Mouse (Mus musculus) frontal cortex, postnatal 14 days (tissue): Measurements from ENCODE around the gene Adra1d.
A peak's percentile ranks its signal among the peaks of the same experiment; 100 is the strongest.

ENCODE experiments used
- DNase-seq, 2 experiments: peaks; one replicate each; pipeline ENCODE4 v3.0.0; 2022; ENCODE audit warnings: low spot score in 2 of 2

Gene Adra1d

DNA sequence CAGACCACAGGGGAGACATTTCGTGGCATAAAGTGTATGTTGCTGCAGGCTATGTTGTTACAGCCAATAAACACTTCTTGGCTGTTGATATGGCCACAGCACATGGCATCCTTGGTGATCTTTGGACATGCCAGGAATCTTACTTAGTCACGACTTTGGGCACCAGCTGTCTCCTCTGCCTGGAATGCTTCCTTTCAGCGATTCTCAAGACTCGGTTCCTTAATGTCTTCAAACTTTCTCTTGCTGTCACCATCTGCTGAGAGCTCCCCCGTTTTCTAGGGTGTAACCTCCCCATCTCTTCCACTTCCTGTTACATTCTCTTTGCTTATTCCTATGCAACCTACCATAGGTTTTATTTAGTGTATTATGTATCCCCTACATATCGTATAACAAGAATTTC, 22.3 kb downstream of the Adra1d start:
- DNase-seq = no peak

- no peak for DNase-seq
Observed at GRCm38 (mm10) chr2:131538341-131538740, 23.7 kb downstream of the Adra1d start.

DNA sequence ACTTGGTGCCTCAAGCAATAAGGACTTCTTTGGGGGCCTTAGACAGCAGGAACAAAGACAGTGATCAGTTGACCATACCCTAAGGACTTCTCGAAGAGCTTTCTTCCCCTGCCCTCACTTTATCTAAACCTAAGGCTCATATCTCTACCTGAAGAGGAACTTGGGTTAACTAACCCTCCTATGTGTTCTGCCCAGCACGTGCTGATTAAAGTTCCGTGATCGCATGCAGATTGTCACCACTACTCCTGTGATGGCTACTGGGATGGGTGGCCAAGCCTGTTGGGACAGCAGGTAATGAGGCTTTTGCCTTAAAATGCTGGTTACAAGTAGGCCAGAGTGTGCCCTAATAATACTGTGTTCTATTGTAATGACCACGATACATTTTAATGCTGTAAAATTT, 26.9 kb downstream of the Adra1d start:
- DNase-seq = no peak

- no peak for DNase-seq
Observed at GRCm38 (mm10) chr2:131531271-131531670, 30.8 kb downstream of the Adra1d start.

DNA sequence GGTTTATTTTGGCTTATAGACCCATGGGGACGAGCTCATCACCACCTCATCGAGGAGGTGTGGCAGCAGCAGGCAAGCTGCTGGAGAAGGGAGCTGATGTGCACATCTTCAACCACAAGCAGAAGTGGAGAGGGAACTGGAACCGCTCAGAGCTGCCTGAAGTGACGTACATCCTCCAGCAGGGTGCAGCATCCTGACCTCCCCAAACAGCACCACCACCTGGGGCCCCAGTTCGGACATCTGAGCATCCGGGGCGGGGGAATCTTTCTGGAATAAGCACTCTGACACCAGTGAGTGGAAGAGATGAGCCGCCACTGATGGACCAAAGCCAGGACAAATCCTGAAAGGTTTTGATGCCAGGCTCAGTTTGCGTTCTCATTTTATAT, 31.5 kb downstream of the Adra1d start:
- peak in 1 of 2 experiments; percentile 47 for DNase-seq

DNA sequence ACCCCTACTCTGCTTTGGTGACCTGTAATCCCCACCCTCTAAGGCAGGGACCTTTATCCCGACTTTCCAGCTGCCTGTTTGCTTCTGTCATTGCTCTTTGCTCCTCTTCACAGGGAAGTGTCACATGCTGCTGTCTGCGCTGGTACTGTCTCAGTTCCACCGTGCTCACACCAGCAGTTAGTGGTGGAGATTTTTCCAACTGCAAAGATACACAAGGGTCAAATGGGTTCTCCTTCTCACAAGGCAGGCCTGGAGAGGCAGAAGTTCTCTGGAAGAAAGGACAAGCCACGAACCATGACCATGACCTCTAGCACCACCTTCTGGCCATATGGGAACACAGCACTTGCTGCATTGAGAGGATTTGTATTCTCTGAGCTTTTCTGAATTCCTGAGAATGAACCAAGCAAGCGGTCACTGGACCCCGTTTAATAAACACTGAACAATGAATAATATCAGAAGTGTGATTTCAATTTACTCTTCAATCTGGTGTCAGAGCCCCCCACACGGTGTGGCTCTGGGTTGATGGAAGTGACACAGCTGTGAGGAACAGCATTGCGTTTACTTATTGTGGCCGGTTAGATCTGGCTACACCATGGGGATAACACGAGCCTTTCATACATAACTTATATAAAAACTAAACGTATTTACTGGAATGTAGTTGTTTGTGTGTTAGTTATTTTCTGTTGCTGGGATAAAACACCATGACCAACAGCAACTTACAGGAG, 32.0 kb downstream of the Adra1d start:
- DNase-seq = peak in 1 of 2 experiments; percentile 73

DNA sequence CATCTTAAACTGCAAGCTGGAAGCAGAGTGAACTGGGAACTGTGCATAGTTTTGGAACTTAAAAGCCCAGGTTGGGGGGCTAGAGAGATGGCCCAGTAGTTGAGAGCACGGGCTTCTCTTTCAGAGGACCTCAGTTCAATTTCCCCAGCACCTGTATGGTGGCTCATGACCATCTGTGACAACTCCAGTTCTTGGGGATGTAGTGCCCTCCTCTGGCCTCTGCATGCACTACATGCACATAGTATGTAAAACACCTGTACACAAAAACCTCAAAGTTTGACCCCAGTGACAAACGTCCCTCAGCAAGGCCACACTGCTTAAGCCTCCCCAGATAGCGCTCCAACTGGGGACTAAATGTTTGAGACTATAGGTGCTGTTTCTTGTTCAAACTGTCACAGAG, 35.0 kb downstream of the Adra1d start:
- no peak for DNase-seq

- DNase-seq = no peak
Observed at GRCm38 (mm10) chr2:131520743-131521142, 41.3 kb downstream of the Adra1d start.

DNA sequence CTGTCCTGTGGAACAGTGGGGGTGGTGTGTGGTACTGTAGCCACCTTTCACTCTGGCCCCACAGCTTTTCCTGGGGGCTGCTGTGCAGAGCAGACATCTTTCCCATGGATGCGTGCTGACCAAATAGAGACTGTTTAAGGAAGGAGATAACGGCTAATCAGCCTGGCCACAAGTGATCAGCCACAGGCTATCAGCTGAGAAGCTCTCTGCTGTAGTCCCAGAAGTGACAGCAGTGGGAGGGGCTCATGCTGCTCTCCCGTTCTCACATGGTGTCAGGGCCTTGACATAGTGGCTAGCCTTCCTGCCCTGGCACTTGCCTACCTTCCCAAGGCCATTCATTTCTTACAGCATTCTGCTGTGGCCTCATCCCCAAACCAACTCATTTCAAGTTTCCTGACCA, 43.3 kb downstream of the Adra1d start:
- no peak for DNase-seq

- no peak for DNase-seq
Observed at GRCm38 (mm10) chr2:131517550-131517949, 44.5 kb downstream of the Adra1d start.

GRCm38 (mm10) chr2:131514055-131514621, 47.9 kb downstream of the Adra1d start:
- no peak for DNase-seq

DNA sequence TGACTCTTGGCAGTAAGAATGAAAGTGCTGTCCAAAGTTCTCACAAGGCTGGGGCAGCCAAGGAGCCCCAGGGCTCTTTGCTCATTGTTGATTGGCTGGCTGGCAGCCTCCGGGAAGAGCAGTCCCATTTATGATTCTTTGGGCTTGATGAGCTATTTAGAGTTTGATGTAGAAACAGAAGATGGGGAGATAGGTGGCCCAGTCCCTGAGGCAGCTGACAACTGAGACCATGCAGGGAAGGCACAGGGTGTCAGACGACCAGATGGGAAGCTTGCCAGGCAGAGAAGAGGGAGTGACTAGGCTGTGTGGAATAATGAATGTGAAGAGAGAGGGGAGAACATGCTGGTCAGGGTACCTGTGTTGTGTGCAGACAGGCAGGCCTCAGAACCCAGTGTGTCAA, 48.6 kb downstream of the Adra1d start:
- DNase-seq = no peak

DNA sequence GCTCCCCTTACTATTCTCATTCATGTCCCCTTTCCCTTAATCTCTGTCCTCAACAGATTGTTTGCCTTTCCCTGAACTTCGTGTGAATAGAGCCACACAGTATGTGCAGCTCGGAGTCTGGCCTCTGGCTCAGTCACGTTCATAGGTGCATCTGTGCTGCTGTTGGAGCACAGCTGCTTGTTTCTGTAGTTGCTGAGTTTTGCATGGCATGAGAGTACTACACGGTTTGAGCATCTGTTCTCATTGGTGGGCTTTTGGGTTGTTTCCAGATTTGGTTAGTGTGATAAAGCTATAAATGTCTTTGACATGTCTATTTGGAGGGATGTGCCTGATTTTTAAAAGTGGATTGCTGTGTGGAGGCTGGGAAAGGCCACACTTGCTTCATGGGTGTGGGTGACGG, 51.6 kb downstream of the Adra1d start:
- no peak for DNase-seq

DNA sequence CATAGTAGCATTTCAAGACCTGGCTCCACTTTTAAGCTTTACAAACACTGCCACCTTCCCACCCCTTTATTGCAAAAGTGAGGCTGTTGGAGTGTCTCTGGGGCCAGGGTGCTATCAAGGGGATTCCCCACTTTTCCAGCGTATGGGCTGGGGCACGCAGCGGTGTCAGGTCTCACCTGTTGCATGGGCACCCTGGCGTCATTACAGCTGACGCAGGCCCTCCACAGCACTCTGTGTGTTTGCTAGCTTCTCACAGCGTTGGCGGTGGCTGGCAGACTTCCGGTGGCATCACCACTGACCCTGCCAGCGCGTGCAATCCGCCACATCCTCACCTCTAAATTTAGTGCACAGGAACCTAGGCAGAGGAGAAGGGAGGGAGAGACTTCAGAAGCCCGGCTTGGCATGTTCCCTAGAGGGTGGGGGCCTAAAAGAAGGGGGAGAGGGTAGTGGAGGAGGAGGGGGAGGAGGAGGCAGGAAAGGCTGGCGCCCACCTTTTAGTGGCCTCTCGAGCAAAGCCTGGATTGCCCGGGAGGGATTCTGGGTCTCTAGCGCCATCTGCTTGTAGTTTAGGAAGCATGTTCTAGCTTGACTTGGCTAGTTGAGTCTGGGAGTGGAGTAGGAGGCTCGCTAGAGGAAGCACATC, 52.3 kb downstream of the Adra1d start:
- no peak for DNase-seq

DNA sequence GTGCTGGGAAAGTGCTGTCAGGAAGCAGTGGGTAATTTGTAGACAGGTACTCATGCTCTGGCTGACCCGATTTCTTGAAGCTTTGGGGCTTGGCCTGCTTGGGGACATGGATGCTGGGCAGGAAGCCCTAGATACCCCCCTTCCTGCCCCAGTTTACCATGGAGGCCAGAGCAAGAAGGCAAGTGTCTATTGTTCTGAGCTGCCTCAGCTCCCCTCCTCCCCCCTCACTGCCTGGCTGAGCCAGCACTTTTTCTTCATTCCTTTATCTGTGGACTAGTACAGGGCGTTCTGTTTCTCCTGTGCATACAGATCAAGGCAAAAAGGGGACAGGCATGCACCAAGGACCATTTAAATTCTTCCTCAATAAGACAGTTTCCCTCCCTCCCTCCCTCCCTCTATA, 53.6 kb downstream of the Adra1d start:
- DNase-seq = peak in 1 of 2 experiments; percentile 58

GRCm38 (mm10) chr2:131506358-131506757, 55.7 kb downstream of the Adra1d start:
- no peak for DNase-seq

GRCm38 (mm10) chr2:131505431-131505830, 56.7 kb downstream of the Adra1d start:
- no peak for DNase-seq

- DNase-seq = no peak
Observed at GRCm38 (mm10) chr2:131502561-131502960, 59.5 kb downstream of the Adra1d start.

DNA sequence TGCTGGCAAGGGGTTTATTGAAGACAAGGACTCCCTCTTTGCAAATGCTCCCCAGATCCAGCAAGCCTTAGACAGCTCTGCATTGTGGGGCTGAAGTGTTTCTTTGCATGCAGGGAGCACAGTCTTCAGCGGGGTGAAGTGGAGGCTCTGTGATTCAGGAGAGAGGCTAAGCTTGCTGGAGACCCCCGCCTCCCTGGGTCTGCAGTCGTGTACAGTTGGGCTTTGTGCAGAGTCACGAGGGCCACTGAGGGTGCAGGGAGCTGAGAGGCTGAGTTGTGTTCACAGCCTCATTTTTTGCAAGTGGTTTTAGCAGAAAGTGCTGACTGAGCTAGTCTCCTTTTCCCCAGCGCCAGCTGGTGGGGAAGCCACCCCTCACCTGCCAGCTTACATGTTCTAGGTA, 60.2 kb downstream of the Adra1d start:
- no peak for DNase-seq

DNA sequence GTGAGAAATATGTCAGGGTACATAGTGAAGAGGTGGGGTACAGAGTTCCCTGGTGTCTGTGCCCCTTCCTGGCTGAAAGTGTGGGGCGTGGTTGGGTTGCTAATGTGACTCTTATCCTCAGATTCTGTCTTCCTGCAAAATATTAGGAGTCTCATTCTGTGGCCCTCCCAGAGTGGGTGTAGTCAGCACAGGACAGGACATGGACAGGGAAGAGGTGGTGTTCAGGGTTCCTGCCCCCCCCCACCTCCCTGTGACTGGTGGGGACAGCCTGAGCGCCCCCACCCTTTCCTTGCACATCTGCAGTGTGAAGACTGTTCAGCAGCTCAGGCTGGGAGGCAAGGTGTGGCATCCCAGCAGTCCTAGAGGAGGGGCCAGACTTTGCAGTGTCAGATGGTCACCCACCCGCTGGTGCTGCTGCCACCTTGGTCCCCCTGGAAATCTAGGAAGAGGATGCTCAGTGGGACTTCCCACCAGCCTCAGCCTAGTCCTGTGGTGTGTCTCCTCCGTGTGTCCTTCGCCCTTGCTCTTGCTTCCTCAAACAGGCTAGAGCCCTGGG, 62.7 kb downstream of the Adra1d start:
- no peak for DNase-seq

DNA sequence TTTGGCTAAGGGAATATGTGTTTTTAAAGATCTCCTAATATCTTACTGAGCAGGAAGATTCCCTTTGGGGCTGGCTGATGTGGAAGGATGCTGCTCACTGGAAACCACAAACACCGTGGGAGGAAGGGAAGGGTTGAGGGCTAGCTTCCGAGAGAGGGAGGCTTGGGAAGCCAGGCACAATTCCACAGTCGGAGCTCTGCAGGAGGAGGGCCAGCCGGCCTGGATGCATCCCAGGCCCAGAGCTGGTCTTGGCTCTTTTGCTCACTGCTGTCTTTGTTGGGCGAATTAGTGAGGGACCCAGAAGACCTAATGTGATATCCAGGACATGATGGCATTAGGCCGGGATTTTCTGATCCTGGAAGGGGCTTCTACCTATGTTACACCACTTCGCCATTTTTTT, 63.9 kb downstream of the Adra1d start:
- no peak for DNase-seq

DNA sequence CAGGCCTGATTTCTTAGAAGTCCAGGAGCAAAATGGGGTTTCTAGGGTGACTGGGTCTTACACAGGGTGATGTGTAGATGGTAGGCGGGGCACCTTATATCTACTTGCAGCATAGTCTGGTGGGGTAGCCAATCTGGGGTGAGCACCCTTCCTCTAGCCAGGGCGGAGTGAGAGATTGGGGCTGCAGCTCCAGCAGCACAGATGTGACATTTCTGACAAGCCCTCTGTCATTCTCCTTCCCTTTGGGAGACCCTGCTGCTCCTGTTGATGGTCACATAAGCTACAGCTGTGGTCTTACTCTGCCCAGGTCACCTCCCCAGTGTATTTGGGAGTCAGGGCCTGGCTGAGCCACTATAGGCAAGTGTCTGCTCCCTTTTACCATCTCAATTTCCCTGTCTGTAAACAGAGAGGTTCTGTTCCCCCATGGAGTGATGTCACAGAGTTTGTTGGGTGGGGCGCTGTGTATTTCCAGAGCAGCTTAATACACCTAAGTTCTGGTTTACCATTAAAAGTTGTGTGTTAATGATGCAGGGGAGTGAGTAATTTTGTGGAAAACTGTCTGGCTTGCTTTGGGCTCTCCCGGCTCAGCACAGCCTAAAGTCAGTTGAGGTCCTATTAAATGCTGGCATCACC, 64.7 kb downstream of the Adra1d start:
- no peak for DNase-seq
